Mouse (Mus musculus): ENCODE measurements around the gene Il34.

DNA sequence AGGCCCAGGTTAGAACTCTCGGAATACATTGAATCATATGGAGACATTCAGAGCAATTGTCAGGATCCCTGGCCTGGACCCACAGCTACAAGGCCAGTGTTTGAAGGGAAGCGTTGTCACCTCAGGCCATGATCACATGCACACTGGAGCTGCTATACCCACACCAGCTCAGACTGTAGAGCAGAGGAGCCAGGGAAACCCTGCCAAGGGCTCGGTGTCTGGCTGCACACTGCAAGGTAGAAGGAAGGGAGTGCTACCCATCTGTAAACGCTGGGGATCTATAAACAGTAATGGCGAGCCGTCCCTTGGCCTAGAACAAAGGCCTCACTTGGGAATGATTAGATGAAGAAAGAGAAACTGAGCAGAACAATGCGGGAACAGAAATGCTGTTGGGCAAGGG is 106.2 kb downstream of the Il34 start:
- TF ChIP-seq POLR2A (IDR thresholded peaks at IDR 0.05; ENCODE audit: borderline replicate concordance, extremely low read depth, low read depth, low read length) (no peak), CTCF (IDR thresholded peaks at IDR 0.05; ENCODE audit: insufficient read depth, low read length) (no peak)

Measured in lung, adult 2 months (tissue).